Mouse (Mus musculus) E14TG2a.4 (cell line): ENCODE data around the gene B4galnt3.
"Not testable (repeated sequence)": the region's sequence is repeated elsewhere in the genome, so short reads cannot be mapped to it uniquely, and the experiment has no call there.

Experiments used
- H3K27me3 ChIP-seq: 2 replicates; pipeline ENCODE4 v1.6.1; 2014; ENCODE audit warnings: low read length, control low read depth; ENCODE audit not compliant: insufficient read depth
- H3K36me3 ChIP-seq: 2 replicates; pipeline ENCODE4 v1.6.1; 2014; ENCODE audit warnings: low read length, control low read depth; ENCODE audit not compliant: insufficient read depth
- H3K4me1 ChIP-seq: replicated peaks from 2 replicates; pipeline ENCODE4 v1.6.1; 2014; ENCODE audit warnings: low read depth, low read length, control low read depth
- H3K4me3 ChIP-seq: replicated peaks from 2 replicates; pipeline ENCODE4 v1.5.1; 2014; ENCODE audit warnings: mild to moderate bottlenecking, low read length
- H3K9me3 ChIP-seq: 2 replicates; pipeline ENCODE4 v1.6.1; 2014; ENCODE audit warnings: low read length, control low read depth
- CTCF ChIP-seq: conservative IDR thresholded peaks from 2 replicates; pipeline ENCODE4 v1.5.1; 2014; ENCODE audit warnings: low read length
- NANOG ChIP-seq: IDR thresholded peaks from 2 replicates; pipeline ENCODE4 v1.6.1; 2014; ENCODE audit warnings: borderline replicate concordance, low read length, mixed read lengths
- POU5F1 ChIP-seq: IDR thresholded peaks from 2 replicates; pipeline ENCODE4 v1.6.1; 2014; ENCODE audit warnings: low read length, borderline replicate concordance

Gene B4galnt3

DNA sequence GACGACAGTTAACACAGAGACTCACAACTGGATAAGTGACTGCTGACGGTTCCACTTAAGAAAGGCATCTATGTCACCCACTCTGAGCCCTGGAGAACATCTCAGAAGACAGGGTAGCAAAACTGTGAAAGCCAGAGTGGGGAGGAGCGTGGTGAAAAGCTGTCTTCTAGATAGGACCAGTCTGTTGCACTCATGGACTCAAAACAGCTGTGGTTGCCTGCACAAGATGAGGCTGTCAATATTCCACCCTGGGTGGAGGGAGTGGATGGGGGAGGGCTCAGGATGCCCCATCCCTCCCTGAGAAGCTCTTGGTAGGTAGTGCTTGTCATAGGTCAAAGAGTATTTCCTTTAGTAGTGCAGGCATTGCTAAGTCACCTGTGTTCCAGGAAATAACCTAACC lies 15.4 kb upstream of the B4galnt3 start:
- no peak overlapping the region for H3K4me3 ChIP-seq
- no peaks in the 10 kb centered on the region for H3K9me3 ChIP-seq
- H3K4me1 ChIP-seq = peaks cover 80% of the 10 kb centered on the region
- no peaks in the 10 kb centered on the region for H3K27me3 ChIP-seq
- H3K36me3 ChIP-seq = no peaks in the 10 kb centered on the region
- TF ChIP-seq POU5F1 = no peak
- no peak for TF ChIP-seq NANOG
- TF ChIP-seq CTCF = no peak

DNA sequence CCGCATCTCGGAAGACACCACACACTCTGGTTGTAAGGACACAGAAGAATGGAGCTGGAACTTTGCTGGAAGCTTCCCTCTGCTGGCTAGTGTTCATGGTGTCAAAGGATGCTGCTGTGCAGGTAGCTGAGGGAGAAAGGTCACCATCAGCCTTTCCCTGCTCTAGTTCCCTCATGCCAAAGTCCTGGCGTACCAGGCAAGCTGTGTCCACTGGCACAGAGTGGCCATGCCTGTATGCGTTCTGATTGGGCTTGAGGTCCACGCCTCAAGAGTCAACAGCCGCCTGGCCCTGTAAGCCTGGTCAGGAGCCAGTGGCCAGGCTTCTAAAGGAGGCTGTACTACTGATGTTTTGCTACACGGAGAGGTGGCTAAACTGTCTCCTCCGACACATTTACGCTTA lies 15.0 kb upstream of the B4galnt3 start:
- Histone ChIP-seq H3K27me3 (no peaks in the 10 kb centered on the region), H3K36me3 (no peaks in the 10 kb centered on the region), H3K9me3 (no peaks in the 10 kb centered on the region), H3K4me1 (peaks cover 80% of the 10 kb centered on the region), H3K4me3 (peak overlapping the region; percentile 17; the same call in 1 of the 2 replicates)
- TF ChIP-seq POU5F1 = no peak
- TF ChIP-seq CTCF = no peak
- TF ChIP-seq NANOG = no peak

DNA sequence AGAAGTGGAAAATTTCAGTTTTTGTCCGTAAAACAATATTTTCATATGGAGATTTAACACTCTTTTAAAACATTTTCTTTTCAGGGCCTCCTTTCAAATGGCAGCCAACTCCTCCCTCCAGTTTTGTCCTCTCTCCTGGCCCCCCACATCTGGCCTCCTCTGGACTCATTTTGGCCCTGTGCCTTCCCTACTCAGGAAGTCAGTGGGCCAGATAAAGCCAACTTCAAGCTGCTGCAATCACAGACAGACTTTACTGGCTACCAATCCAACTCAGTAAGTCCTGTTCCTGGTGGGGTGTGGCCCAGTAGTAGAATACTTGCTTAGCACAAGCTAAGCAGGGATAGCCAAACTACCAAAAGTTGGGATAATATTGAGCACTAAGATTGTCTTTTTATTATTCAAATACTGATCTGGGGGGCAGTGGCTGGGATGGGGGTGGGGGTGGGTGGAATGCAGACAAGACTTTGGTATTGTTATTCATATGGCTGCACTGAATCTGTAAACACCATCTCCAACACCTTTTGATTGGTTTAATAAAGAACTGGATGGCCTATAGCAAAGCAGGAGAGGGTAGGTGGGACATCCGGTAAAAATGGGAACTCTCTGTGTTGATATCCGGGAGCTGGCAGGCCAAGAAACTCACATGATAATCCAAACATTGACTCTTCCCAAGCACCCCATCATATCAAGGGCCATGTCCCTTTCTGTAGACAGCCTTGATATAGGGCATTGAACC lies 12.7 kb upstream of the B4galnt3 start:
- no peaks in the 10 kb centered on the region for H3K9me3 ChIP-seq
- peak overlapping the region; percentile 5 for H3K4me3 ChIP-seq
- peaks cover 80% of the 10 kb centered on the region for H3K4me1 ChIP-seq
- no peaks in the 10 kb centered on the region for H3K27me3 ChIP-seq
- no peak for TF ChIP-seq CTCF
- peak; percentile 37; the same call in 1 of the 2 replicates for TF ChIP-seq POU5F1
- TF ChIP-seq NANOG = peak; percentile 31; the same call in 1 of the 2 replicates
- no peaks in the 10 kb centered on the region for H3K36me3 ChIP-seq

DNA sequence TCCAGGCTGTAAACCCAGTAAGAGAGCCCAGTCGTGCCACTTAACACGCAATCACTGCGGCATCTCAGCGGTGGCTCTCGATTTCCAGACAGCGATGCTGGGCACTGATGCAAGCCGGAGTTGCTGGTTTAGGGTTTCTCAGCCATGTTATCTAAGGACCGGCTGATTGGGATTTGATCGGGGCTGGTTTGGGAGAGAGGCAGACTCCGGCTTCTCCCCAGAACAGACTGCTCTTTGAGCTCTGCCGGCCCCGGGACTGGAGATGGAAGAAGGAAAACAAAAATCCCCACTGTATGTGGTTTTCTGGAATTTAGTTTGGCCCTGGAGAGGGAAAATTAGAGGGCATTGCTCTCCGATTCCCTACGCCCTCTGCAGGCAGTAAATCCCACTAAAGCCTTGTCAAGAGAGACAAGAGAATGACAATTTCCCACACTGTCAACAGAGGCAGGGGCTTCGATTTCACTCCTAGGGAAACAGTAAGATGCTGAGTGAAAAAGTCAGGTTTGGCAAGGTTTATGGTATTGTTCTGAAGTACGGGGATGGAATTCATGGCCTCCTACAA lies 8.5 kb upstream of the B4galnt3 start:
- H3K9me3 ChIP-seq = no peaks in the 10 kb centered on the region
- no peaks in the 10 kb centered on the region for H3K36me3 ChIP-seq
- H3K4me1 ChIP-seq = peaks cover 63% of the 10 kb centered on the region
- no peaks in the 10 kb centered on the region for H3K27me3 ChIP-seq
- H3K4me3 ChIP-seq = peak overlapping the region; percentile 65
- TF ChIP-seq CTCF (peak; percentile 47), POU5F1 (no peak)

DNA sequence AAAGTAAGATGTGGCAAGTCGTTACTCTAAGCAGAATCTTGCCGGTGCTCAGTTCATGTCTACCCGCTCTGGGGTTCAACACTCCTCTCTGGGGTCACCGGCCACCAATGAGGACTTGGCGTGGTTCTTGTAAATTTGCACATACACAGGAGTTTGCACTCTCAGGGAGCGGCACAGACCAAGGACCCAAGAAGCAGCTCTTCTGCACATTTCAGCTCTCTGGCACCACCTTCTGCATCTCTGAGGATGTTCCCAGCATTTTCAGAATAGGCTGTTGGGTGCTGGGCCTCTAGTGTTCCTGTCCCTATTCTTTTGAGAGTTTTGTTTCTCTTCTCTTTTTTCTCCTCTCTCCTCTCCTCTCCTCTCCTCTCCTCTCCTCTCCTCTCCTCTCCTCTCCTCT lies 6.8 kb upstream of the B4galnt3 start:
- TF ChIP-seq POU5F1 (no peak), CTCF (peak; percentile 45)
- Histone ChIP-seq H3K36me3 (no peaks in the 10 kb centered on the region), H3K9me3 (no peaks in the 10 kb centered on the region), H3K4me3 (peak overlapping the region; percentile 35; the same call in 1 of the 2 replicates), H3K27me3 (no peaks in the 10 kb centered on the region), H3K4me1 (peaks cover 50% of the 10 kb centered on the region)

DNA sequence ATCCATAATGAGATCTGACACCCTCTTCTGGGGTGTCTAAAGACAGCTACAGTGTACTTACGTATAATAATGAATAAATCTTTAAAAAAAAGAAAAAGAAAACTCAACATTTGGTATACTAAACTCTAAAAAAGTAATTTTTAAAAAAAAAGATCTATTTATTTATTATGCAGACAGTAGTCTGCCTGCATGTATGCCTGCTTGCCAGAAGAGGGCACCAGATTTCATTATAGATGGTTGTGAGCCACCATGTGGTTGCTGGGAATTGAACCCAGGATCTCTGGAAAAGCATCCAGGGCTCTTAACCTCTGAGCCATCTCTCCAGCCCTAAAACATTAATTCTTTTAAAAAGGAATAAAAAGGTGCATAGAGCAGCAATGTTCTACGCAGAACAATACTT lies 2.2 kb upstream of the B4galnt3 start:
- H3K27me3 ChIP-seq, H3K4me3 ChIP-seq, H3K36me3 ChIP-seq, H3K9me3 ChIP-seq: not testable (repeated sequence)
- peak; percentile 61 for TF ChIP-seq CTCF
- H3K4me1 ChIP-seq = peaks cover 56% of the 10 kb centered on the region

DNA sequence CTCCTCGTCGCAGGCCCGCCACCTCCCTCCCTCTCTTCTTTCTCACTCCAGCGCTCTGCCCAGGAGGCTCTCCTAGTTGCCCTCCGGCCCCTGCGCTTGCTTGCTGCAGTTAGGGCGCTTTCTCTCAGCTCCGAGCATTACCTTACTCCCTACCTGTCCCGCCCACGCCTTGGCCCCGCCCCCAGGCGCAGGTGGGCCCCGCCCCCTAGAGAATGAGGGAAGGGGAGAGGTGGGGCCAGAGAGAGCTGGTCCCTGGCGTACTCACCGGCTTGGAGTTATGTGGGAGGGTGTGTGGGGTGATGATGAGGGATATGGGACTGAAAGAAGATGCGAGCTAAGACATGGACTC lies 400 bp upstream of the B4galnt3 start:
- Histone ChIP-seq H3K27me3 (no peaks in the 10 kb centered on the region), H3K4me3 (peak overlapping the region; percentile 93), H3K4me1 (peaks cover 61% of the 10 kb centered on the region), H3K9me3 (no peaks in the 10 kb centered on the region), H3K36me3 (no peaks in the 10 kb centered on the region)
- no peak for TF ChIP-seq NANOG
- no peak for TF ChIP-seq POU5F1
- no peak for TF ChIP-seq CTCF

DNA sequence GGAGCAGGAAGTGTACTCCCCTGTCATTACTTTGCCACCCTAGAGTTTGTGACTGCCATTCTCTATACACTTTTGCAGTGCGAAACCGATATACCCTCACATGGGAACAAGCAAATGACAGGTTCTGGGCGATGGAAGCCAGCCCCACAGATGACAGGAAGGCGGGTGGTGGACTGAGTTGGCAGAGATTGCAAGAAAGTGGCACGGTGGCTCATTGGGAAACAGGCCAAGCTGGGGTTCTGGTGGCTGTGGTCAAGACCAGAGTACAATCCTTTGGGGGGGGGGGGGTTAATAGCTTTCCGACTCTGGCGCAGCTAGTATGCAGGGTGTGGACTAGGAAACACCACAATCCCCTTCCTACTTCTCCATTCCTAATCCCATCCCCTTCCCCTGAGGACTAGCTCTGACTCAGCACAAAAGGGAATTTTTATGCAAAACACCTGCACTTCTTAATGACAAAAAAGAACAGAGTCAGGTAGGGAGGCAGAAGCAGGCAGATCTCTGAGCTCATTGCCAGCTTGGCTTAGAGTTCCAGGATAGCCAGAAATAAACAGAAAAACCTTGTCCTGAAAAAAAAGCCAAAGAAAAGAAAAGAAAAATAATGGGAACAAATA lies 2.9 kb downstream of the B4galnt3 start:
- no peaks in the 10 kb centered on the region for H3K9me3 ChIP-seq
- H3K4me1 ChIP-seq = peaks cover 85% of the 10 kb centered on the region
- no peaks in the 10 kb centered on the region for H3K36me3 ChIP-seq
- TF ChIP-seq NANOG (no peak), POU5F1 (no peak), CTCF (no peak)
- H3K27me3 ChIP-seq = no peaks in the 10 kb centered on the region
- peak overlapping the region; percentile 27; the same call in 1 of the 2 replicates for H3K4me3 ChIP-seq

DNA sequence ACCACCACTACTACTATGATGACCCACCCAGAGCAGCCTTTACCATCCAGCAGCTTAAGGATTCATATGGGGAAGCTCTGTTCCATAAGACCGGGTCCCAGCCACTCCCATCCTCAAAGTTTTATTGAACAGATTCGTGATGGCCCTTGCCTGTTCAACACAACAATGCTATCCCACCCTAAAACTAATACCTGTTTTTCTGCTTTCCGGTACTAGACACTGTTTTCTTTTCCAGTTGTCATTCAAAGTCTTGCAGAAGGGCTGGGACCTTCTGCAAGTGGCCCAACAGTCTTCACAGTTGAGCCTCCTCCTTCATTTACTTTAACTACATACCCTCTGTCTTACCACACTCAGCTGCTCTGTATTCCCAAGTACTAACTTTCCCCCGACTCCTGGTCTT lies 4.9 kb downstream of the B4galnt3 start:
- no peaks in the 10 kb centered on the region for H3K27me3 ChIP-seq
- no peaks in the 10 kb centered on the region for H3K9me3 ChIP-seq
- peaks cover 80% of the 10 kb centered on the region for H3K4me1 ChIP-seq
- peaks cover 8% of the 10 kb centered on the region for H3K36me3 ChIP-seq
- TF ChIP-seq POU5F1 (no peak), CTCF (no peak), NANOG (no peak)
- peak overlapping the region; percentile 8; the same call in 1 of the 2 replicates for H3K4me3 ChIP-seq
